Mouse (Mus musculus) regulatory T cell (primary cell): ENCODE results near the gene Ralgps1.

Experiments used
- in situ Hi-C: fragments of 300-600 bp; cut with MboI, MseI; formaldehyde crosslinking; loops from one replicate; pipeline ENCODE4 v1.15.1; 2025; ENCODE audit warnings: high pct_unique_total_duplicates

Gene Ralgps1

DNA sequence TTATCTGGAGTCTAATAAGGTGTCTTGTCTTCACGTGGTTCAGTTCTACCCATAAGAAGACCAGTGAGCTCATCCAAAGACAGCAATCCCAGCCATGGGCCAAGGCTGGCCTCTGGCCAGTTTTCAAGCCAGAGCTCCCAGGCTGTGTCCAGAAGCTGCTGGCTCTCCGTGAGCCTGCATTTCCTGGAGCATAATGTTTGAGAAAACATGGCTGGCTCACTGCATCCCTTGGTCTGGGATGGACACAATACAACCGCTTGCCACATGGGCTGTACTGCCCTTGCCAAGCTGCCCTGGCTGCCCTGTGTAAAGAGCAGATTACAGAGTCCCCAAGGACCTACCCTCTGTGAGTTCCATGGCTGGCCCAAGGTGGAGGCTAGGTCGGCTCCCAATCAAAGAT lies 88.4 kb downstream of the Ralgps1 start:
- in situ Hi-C loops, result no loop called here

- in situ Hi-C loops, result no loop called here
Measured at GRCm38 (mm10) chr2:33281807-33282206, 89.5 kb downstream of the Ralgps1 start.

DNA sequence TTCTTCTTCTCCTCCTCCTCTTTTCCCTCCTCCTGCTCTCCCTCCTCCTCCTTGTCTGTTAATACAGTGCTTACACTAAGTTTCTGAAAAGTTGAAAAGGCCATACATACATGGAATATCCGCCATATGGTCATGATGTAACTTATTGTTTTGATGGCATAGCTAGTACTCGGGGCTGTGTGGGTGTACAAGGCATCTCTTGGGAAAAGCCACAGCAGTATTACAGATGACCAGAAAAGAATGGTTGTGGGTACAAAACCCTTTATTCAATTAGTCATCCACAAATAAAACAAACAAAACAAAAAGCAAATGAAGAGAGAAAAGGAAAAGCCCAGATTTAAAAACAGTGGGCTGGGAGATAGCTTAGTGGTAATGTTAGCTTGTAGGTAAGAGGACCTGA lies 90.8 kb downstream of the Ralgps1 start:
- in situ Hi-C loops, result no loop called here

DNA sequence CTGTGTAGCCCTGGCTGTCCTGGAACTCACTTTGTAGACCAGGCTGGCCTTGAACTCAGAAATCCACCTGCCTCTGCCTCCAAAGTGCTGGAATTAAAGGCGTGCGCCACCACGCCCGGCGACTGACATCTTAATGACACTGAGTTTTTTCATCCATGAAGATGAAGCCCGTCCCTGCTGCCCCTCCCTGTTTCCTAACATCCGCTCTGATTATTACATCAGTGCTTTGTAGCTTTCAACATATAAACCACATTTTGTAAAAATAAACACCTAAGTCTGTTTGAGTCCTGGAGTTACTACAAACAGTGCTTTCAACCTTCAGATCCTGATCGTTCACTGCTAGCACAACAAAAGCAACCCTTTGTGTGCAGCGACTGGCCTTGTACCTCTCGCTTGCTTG lies 91.5 kb downstream of the Ralgps1 start:
- in situ Hi-C loops, result no loop called here

DNA sequence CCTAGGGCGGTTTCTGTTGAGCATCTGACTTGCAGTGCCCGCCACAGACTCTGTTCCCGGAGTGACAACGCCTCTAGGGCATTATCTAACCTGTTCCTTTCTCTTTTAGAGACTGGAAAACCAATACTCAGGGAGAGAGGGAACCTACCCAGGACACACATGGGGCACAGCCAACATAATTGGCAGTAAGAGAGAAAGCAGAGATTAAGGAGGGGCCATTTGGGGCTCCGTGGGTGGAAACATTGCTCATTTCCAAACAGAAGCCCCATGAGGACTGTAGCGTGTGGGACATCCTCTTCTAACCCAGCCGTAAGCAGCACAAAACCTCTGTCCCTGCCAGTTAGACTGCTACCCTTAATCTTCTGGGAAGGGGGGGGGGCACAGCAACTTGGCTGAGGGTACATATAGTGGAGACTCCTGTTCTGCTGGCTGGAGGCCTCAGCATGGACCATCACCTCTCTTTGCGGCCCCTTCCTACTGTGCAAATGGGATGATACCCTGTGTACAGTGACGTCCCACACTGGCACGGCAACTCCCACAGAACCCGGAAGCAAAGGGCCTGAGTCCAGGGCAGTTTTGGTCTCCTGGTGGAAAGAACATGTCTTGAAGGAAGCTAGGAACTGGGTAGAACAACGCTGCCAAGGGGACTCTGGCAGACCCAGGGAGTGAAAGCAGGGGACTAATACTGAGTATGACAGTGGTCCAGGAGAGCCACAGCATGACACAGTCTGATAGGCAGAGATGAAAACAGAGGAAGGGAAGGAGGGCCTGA lies 96.4 kb downstream of the Ralgps1 start:
- in situ Hi-C loops, result no loop called here

DNA sequence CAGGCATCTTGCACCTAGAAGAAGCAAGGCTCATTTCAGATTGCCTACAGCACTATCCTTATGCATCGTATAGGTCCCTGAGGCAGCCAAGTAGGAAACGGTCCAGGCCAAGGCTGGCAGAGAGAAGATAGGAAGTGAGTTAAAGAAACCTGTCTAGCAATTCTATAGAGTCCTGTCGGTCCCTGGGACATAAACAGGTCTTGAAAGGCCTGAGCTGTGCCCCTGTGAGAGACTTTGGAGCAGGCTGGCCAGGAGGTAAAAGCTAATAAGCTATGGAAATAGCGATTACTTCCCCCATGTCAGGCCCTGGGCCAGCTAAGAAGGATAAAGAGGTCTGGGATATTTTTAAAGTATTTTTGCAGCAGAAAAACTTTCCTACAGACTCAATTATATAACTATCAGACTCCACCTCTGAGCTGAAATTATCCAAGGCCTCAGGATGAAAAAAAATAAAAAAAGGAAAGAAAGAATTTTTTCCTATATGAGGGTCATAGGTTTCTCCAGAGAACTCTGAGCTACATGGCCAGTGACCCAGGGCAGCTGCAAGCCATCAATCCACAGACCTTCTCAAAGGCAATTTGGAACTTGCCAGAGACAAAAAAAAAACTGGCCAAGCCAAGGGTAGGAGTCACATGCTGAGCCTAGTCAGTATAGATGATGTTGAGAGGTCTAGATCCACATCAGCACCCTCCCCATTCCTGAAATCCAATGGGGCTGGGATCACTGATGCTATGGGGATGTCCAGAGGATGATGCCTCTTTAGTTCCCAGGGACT lies 98.4 kb downstream of the Ralgps1 start:
- in situ Hi-C loops, result no loop called here

DNA sequence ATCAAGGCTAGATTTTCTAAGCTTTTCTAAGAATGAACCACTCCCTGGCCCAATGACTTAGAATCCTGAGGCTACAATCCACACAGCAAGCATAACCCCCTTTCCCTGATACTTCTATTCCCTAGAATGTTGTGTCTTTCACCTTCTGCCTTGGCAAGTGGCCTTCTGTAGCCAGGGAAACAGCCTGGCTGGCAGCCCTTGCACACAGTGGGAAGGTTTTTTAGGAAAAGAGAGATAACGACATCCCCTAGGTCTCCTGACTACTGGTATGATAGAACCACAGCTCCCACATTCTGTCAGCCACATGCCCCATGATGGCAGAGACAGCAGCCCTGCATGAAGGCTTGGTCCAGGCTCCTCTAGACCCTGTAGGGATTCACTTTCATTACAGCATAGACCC lies 99.8 kb downstream of the Ralgps1 start:
- in situ Hi-C loops, result no loop called here

DNA sequence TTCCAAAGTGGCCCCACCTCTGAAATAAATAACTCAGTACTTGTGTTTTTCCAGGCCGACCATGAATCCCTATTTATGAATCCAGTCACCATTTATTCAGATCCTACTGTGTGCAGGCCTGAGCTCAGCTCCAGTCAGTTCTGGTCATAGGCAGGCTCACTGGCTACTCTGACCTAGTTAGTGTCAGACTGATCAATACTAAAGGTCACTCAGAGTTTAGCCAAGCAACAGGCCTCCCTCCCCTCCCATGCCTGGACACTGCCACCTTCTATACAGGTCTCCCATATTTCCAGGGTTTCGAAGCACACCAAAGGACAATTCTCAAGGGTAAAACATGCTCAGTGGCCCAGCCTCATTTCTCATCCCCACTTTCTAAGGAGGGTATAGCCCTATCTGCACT lies 100.7 kb downstream of the Ralgps1 start:
- in situ Hi-C loops, result no loop called here

GRCm38 (mm10) chr2:33269132-33269493 lies 102.2 kb downstream of the Ralgps1 start:
- in situ Hi-C loops, result no loop called here

DNA sequence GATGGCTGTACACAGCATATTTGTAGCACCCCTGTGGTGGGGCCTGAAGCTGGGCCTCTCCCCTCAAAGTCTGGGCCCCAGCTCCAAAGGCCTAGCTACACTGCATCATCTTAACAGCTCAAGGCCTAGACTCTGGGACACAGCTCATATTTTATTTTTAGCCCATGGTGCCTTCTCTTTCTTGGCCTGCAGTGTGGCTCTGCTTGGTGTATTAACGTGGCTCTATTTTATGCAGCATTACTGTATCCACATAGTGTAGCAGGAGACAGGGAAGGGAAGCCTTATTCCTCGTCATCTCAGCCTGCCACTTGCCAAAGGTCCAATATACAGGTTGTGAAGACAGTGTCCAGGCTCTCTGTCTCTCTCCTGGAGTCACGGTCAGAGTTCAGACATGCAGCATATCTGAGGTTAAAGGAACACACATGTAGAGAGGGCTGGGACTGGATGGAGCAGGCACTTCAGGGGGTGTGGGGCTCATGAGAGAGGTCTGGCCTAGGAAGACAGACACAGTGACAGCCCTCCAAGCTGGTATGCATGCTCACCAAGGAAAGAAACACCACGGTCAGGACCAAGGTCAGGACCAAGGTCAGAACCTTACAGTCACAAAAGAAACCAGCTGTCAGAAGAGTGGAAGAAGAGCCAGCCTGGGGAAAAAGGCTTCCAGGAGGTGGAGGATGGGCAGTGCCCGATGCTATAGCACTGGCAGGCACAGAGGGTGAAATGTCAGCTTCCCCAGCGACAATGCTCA lies 102.7 kb downstream of the Ralgps1 start:
- in situ Hi-C loops, result no loop called here

- in situ Hi-C loops, result no loop called here
Measured at GRCm38 (mm10) chr2:33267075-33267474, 104.2 kb downstream of the Ralgps1 start.

DNA sequence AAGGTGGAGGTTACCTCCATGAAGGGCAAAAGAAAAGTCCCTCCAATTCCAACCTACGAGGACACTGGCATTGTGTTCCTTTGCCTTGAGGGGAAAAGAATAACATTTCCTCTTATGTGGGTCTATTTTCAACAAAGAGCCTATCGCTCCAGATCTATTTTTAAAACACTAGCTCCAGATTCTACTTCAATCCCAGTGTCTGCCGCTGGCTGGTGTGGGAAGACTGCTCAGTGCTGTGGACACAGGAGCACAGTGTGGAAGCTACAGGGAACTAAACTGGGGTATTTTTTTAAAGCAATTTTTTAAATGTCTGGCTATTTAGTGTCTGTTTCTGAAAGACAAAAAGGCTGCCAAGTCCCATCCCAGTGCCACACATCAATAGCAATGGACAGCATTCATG lies 105.5 kb downstream of the Ralgps1 start:
- in situ Hi-C loops, result no loop called here

DNA sequence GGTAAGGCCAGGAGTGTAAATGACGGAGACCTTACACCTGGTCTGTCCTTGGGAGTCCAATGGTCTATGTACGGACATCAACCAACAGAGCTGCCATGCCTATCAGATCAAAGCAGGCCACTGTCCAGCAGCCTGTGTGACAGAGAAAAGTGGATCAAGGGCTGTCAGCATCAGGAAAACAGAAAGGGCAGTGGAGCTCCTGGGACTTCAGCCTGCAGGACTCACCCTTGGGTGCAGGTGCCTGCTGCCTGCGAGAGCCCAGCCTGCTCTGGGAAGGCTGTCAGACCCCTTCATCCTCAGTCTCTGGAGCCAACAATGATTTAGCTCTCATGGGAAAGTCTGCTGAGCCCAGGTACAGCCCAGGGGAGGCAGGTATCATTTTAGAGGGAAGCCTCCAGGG lies 109.8 kb downstream of the Ralgps1 start:
- in situ Hi-C loops, result no loop called here

DNA sequence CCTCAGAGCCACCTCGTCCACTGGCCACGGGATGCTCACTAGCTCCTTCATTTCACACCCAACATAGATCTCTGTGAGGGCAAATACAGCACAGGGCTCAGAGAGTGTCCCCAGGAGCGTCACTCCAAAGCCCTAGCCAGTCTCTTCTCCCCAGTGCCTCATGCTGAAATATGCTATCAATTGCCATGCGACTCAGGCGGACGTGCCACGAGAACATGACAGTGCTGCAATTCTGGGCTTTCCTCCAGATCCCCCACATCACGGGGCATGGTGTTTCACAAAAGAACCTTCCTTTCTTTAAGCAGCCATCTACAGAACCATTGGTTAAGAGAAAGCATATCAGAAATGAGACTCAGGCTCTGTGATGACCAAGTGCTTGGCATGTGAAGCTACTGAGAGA lies 110.5 kb downstream of the Ralgps1 start:
- in situ Hi-C loops, result no loop called here

GRCm38 (mm10) chr2:33256769-33257537 lies 114.3 kb downstream of the Ralgps1 start:
- in situ Hi-C loops, result no loop called here

DNA sequence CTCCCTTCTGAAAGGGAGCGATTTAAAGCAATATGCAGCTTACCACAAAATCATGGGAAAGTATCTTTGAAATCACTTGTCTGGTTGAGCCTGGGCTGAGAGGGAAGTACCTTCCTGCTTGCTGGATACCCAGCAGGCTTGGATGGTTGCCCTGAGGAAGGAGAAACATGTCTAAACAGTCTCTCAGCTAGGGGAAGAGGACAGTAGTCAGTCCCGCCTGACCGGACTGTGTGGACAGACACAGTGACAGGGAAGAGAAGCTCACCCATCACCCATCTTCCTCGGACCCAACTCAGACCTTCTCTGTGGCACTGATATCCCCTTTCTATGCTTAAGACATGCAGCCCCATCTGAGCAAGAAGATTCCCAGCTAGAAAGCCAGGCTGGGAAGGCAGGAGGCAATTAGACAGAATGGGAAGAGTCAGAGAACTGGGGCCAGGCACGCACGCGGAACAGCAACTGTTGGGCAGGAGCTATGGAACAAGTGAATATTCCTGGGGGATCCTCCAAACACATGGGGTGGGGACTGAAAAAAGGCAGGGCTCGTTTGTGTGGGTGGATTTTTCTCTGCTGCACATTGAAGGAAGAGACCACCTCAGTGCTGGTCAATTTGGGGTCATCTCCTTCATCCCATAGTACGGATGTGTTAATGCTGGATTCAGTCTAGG lies 116.8 kb downstream of the Ralgps1 start:
- in situ Hi-C loops, result no loop called here

- in situ Hi-C loops, result no loop called here
Measured at GRCm38 (mm10) chr2:33253572-33254190, 117.6 kb downstream of the Ralgps1 start.

DNA sequence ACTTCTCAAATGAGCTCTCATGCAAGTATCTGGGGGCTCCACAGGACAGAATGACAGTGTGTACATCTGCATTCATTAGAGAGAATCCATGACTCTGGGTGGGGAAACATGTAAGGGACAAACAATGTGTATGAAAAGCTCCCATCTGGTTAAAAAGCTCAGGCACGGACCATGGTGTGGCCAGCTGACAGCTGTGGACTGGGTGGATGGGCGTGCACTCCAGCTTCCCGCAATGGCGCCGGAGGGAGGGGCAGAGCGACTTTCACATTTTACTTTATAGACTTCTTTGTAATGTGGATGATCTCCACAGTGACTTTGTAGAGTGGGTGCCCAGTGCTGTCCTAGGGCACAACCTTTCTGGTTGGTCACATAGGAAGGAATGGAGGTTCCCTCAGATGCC lies 118.5 kb downstream of the Ralgps1 start:
- in situ Hi-C loops, result no loop called here

DNA sequence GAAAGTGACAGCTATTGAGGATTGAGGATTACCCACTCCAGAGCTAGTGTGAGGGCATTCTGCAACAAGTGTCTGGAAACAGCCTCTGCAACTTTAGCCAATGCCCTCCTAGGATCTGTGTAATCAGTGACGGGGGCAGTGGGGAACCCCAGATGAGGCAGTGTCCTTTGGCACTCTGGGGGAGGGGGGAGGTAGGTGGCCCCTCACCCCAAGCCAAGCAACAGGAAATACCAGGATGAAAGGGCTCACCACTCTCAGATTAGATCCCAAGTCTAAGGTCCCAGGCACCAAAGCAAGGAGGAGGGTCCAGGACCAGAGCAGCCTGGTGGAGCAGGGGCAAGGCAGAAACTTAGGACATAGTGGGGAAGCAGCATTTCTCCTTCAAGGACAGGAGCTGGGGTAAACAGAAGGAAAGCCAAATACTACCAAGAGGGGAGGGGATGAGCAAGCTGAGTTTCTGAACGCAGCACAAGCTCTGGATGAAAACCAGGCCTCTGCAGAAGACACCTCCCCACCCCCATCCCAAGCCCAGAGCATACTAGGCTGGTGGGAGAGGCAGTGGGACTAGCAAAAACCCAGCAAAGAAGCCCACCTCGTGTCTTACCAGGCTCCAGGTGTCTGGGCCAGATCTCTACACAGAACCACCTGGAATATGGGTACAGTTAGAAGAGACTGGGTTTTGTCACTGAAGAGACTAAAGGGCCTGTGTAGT lies 121.2 kb downstream of the Ralgps1 start:
- in situ Hi-C loops, result no loop called here

- in situ Hi-C loops, result no loop called here
Measured at GRCm38 (mm10) chr2:33248549-33248948, 122.7 kb downstream of the Ralgps1 start.
